Mouse (Mus musculus) liver, embryonic 12.5 days (tissue): ENCODE measurements around the gene Gm42791. TPM values are rescaled to one million over a fixed set of nuclear protein-coding genes. Genes with fewer than 3 reads are reported as not detected.

Source experiments
- ATAC-seq: fragments of 200-750 bp; cut with Nextera tagmentation; 2 replicates; pipeline ENCODE4 v1.8.0; 2017; ENCODE audit warnings: moderate number of reproducible peaks, mild to moderate bottlenecking, moderate library complexity
- H3K27ac ChIP-seq: fragments of 300-500 bp; sonication (generic); 2 replicates; pipeline ENCODE4 v1.5.1; 2016; ENCODE audit warnings: mild to moderate bottlenecking
- H3K27me3 ChIP-seq: fragments of 300-500 bp; sonication (generic); replicated peaks from 2 replicates; pipeline ENCODE4 v1.6.1; 2016; ENCODE audit warnings: mild to moderate bottlenecking, moderate library complexity
- H3K36me3 ChIP-seq: fragments of 300-500 bp; sonication (generic); 2 replicates; pipeline ENCODE4 v1.6.1; 2016; ENCODE audit warnings: mild to moderate bottlenecking, moderate library complexity
- H3K4me1 ChIP-seq: fragments of 300-500 bp; sonication (generic); 2 replicates; pipeline ENCODE4 v1.6.1; 2016
- H3K4me2 ChIP-seq: fragments of 300-500 bp; sonication (generic); 2 replicates; pipeline ENCODE4 v1.6.1; 2016; ENCODE audit warnings: mild to moderate bottlenecking, moderate library complexity
- H3K4me3 ChIP-seq: fragments of 300-500 bp; sonication (generic); 2 replicates; pipeline ENCODE4 v1.5.1; 2016; ENCODE audit warnings: mild to moderate bottlenecking, moderate library complexity
- H3K9ac ChIP-seq: fragments of 300-500 bp; sonication (generic); 2 replicates; pipeline ENCODE4 v1.6.1; 2016; ENCODE audit warnings: mild to moderate bottlenecking, moderate library complexity
- H3K9me3 ChIP-seq: fragments of 300-500 bp; sonication (generic); replicated peaks from 2 replicates; pipeline ENCODE4 v1.6.1; 2016; ENCODE audit warnings: mild to moderate bottlenecking, moderate library complexity
- WGBS: fragments of 180-500 bp; shearing (Covaris S2); methylation state at CpG from one replicate; pipeline ENCODE4 v1.1.7; 2016; ENCODE audit not compliant: insufficient replicate concordance; 5-methylcytosine and 5-hydroxymethylcytosine counted together
- polyA plus RNA-seq: library from polyadenylated mRNA; unstranded; fragments of >200 nt; fragmentation: Nextera tagmentation; extraction: Ambion mirVana; gene quantifications from 2 replicates; pipeline ENCODE4 v1.2.1, GENCODE M21; 2016

The Gm42791 gene
- polyA plus RNA-seq, 1 experiment from 2014 or later: 1.7 TPM

DNA sequence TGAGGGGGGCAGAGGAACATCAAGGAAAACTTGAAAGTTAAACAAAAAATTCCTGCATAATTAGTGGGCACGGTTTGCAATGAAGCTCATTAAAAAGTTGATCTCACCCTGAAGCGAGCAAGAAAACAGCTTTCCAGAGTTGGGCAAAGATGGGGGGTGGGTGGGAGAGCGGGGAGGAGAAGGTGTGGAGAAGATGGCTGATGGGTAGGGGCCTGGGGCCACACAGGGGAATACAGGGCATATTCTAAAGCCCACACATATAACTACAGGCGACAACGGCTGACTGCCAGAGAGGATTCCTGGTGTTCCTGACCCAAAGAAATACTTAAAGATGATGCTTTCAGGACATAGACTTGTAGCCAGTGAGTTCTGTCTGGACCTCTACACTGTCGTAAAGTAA is 131.5 kb downstream of the Gm42791 start:
- Histone ChIP-seq H3K27me3 (peaks cover 3% of the 10 kb centered on the region; the same call in 1 of the 2 replicates), H3K4me3 (no peak overlapping the region), H3K4me1 (peaks cover 21% of the 10 kb centered on the region), H3K27ac (no peak overlapping the region), H3K9me3 (no peaks in the 10 kb centered on the region), H3K36me3 (no peaks in the 10 kb centered on the region), H3K9ac (no peak overlapping the region), H3K4me2 (no peak overlapping the region)
- 70% methylated on average over 6 of the region's 6 CpGs for WGBS
- ATAC-seq: no peak

GRCm38 (mm10) chr5:148862853-148863252 is 132.1 kb downstream of the Gm42791 start:
- WGBS: 73% methylated on average over 10 of the region's 10 CpGs
- H3K27me3 ChIP-seq: peaks cover 3% of the 10 kb centered on the region; the same call in 1 of the 2 replicates

GRCm38 (mm10) chr5:148862136-148862535 is 132.8 kb downstream of the Gm42791 start:
- Histone ChIP-seq H3K9me3 (no peaks in the 10 kb centered on the region), H3K9ac (no peak overlapping the region), H3K4me1 (peaks cover 26% of the 10 kb centered on the region), H3K36me3 (no peaks in the 10 kb centered on the region), H3K4me3 (no peak overlapping the region), H3K27me3 (peaks cover 3% of the 10 kb centered on the region; the same call in 1 of the 2 replicates), H3K27ac (no peak overlapping the region), H3K4me2 (no peak overlapping the region)
- WGBS: 37% methylated on average over 8 of the region's 8 CpGs
- ATAC-seq: no peak

More at GRCm38 (mm10) chr5:148862853-148863252, 132.1 kb downstream of the Gm42791 start:
- Histone ChIP-seq H3K4me2 (no peak overlapping the region), H3K27ac (no peak overlapping the region), H3K9me3 (no peaks in the 10 kb centered on the region), H3K9ac (no peak overlapping the region), H3K4me1 (peaks cover 26% of the 10 kb centered on the region), H3K36me3 (no peaks in the 10 kb centered on the region), H3K4me3 (no peak overlapping the region)
- no peak for ATAC-seq

DNA sequence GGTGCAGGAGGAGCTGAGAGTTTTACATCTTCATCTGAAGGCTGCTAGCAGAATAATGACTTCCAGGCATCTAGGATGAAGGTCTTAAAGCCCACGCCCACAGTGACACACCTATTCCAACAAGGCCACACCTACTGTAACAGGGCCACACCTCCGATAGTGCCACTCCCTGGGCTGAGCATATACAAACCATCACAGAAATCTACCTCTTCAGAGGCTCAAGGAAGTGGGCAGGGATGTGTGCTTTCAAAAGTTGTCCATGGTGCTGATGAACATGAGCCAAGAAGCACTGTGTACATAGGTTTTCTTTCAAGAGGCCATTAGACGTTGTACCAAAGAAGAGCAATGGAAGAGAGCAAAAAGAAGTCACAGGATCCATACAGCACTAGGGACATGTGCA is 137.4 kb downstream of the Gm42791 start:
- Histone ChIP-seq H3K27me3 (no peaks in the 10 kb centered on the region), H3K4me1 (peaks cover 23% of the 10 kb centered on the region), H3K9ac (no peak overlapping the region), H3K4me3 (no peak overlapping the region), H3K9me3 (no peaks in the 10 kb centered on the region), H3K27ac (no peak overlapping the region), H3K36me3 (no peaks in the 10 kb centered on the region), H3K4me2 (no peak overlapping the region)
- peak; percentile 66; the same call in 1 of the 2 replicates for ATAC-seq
- 63% methylated on average over 3 of the region's 3 CpGs for WGBS

DNA sequence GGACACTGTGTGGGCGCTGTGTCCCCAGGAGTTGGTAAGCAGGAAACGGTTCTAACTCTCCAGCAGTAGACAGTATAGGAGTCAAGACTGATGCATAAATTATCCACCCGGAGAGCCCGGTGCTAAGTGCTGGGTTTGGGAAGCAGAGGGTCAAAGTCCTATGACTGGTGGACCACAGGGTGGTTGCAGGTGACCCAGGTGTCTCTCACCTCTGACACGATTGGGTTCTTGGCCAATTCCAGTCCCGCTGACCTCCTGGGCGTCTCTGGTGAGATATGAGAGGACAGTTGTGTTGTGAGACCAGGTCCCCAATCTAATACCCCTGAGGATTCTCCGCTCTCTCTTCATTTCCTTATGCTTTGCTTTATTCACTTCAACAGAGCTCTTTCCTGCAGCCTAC is 139.9 kb downstream of the Gm42791 start:
- 77% methylated on average over 8 of the region's 8 CpGs for WGBS
- H3K27me3 ChIP-seq: no peaks in the 10 kb centered on the region
- H3K4me3 ChIP-seq: no peak overlapping the region
- H3K9me3 ChIP-seq: no peaks in the 10 kb centered on the region
- ATAC-seq: no peak
- H3K27ac ChIP-seq: no peak overlapping the region
- H3K9ac ChIP-seq: no peak overlapping the region
- no peaks in the 10 kb centered on the region for H3K36me3 ChIP-seq
- no peak overlapping the region for H3K4me2 ChIP-seq
- H3K4me1 ChIP-seq: peaks cover 15% of the 10 kb centered on the region

DNA sequence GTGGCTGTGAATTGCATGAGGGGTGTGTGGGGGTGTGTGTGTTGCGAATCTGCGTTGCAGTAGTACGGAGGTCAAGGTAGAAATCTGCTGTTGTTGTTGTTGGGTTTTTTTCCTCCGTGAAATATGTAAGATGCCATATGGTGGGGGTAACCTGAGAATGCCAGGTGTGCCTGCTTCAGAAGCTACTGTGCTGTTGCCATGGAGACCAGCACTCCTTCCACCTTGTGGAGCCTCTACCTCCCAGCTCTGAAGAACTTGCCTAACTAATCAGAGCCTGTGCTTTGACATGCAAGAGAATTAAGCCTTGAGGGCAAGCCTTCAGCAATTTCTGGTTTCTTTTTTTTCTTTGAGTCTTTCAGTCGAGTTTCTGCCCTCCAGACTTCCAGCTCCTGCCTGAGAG is 140.8 kb downstream of the Gm42791 start:
- Histone ChIP-seq H3K9ac (no peak overlapping the region), H3K9me3 (no peaks in the 10 kb centered on the region)
- WGBS: 36% methylated on average over 5 of the region's 5 CpGs

GRCm38 (mm10) chr5:148849516-148849915 is 145.4 kb downstream of the Gm42791 start:
- H3K4me2 ChIP-seq: no peak overlapping the region
- H3K27ac ChIP-seq: no peak overlapping the region
- no peaks in the 10 kb centered on the region for H3K27me3 ChIP-seq
- no peaks in the 10 kb centered on the region for H3K9me3 ChIP-seq
- H3K4me1 ChIP-seq: no peaks in the 10 kb centered on the region
- ATAC-seq: no peak
- H3K4me3 ChIP-seq: no peak overlapping the region
- WGBS: 75% methylated on average over 6 of the region's 6 CpGs
- H3K9ac ChIP-seq: no peak overlapping the region
- no peaks in the 10 kb centered on the region for H3K36me3 ChIP-seq

More for the DNA sequence above, 140.8 kb downstream of the Gm42791 start:
- H3K27ac ChIP-seq: no peak overlapping the region
- no peaks in the 10 kb centered on the region for H3K27me3 ChIP-seq
- H3K36me3 ChIP-seq: no peaks in the 10 kb centered on the region
- no peak overlapping the region for H3K4me3 ChIP-seq
- H3K4me1 ChIP-seq: peaks cover 15% of the 10 kb centered on the region
- no peak overlapping the region for H3K4me2 ChIP-seq
- ATAC-seq: no peak

- H3K36me3 ChIP-seq: no peaks in the 10 kb centered on the region
- 0 out of 2 replicates have a peak, but pooled peaks cover 4% of the 10 kb centered on the region for H3K27me3 ChIP-seq
- H3K4me1 ChIP-seq: no peaks in the 10 kb centered on the region
- no peak overlapping the region for H3K4me2 ChIP-seq
- H3K9ac ChIP-seq: no peak overlapping the region
- no peak overlapping the region for H3K27ac ChIP-seq
- WGBS: 86% methylated on average over 5 of the region's 5 CpGs
- H3K9me3 ChIP-seq: no peaks in the 10 kb centered on the region
- no peak for ATAC-seq
- no peak overlapping the region for H3K4me3 ChIP-seq
These were observed 147.9 kb downstream of the Gm42791 start for GRCm38 (mm10) chr5:148847032-148847431.

Other genes with a start within 250 kb of the Gm42791 start
- 18.3 and 18.9 TPM in 2 replicates for gene Katnal1, start 65.8 kb downstream of the Gm42791 start, polyA plus RNA-seq
- gene Uspl1, start 189.2 kb upstream of the Gm42791 start, polyA plus RNA-seq: 32.5 and 37.1 TPM in 2 replicates
- gene Hmgb1, start 189.3 kb upstream of the Gm42791 start, polyA plus RNA-seq: 682 and 741 TPM in 2 replicates